Comparison of ENCODE assay signal across 15 mouse cellular contexts in the genomic region with DNA sequence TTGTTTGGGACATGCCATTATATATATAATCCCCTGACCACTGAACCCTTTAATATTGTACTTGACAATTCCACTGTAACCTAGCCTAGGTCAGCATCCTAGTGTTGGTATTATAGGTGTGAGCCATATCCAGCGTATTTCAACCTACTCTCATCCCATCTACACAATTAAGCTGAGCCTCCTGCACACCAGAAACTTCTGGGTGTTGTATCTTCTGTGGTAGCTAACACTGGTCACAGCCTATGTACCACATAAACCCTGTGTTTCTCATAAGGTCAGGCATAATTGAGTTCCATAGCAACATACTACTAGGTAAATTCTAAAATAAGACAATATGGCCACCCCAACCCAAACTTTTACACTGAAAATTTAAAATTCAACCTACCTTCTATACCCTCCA.
"Had no signal": no experiment of that assay in that cellular context is flagged by ENCODE, and none has a peak within 500 bp of the region (broad histone marks: within the 10 kb centered on the region; RNA-seq: fewer than 3 reads in every experiment).

No protein-coding gene starts in this region.

- H3K4me2 ChIP-seq: limb, embryonic 15.5 days; lung, embryonic 15.5 days; midbrain, embryonic 13.5 days; neural tube, embryonic 13.5 days had no signal

- H3K27me3 ChIP-seq: limb, embryonic 15.5 days; lung, embryonic 15.5 days; megakaryocyte, embryonic 14.5 days; midbrain, embryonic 13.5 days; neural tube, embryonic 13.5 days had no signal

- DNase-seq: kidney, adult 18-20 months; kidney, postnatal 25 days; layer of hippocampus, postnatal 36 days; lung, postnatal 14 days; retina, postnatal 1 day; right cerebral cortex, postnatal 4 days; spleen, adult 18-20 months; thymus, adult 18-20 months; thymus, postnatal 14 days had no signal

- H3K9ac ChIP-seq: limb, embryonic 15.5 days; lung, embryonic 15.5 days; midbrain, embryonic 13.5 days; neural tube, embryonic 13.5 days had no signal

- H3K9me3 ChIP-seq: limb, embryonic 15.5 days; lung, embryonic 15.5 days; megakaryocyte, embryonic 14.5 days; midbrain, embryonic 13.5 days; neural tube, embryonic 13.5 days had no signal

- ATAC-seq: midbrain, embryonic 13.5 days had no signal

- H3K4me3 ChIP-seq: limb, embryonic 15.5 days; lung, embryonic 15.5 days; megakaryocyte, embryonic 14.5 days; midbrain, embryonic 13.5 days; neural tube, embryonic 13.5 days had no signal

- H3K27ac ChIP-seq: limb, embryonic 15.5 days; lung, embryonic 15.5 days; macrophage; midbrain, embryonic 13.5 days had no signal
